8 mouse cellular contexts compared by ENCODE assay signal in genomic region chr8:104343957-104344356, GRCm38 (mm10). TPM values are rescaled to one million over a fixed set of nuclear protein-coding genes. Genes with fewer than 3 reads are reported as not detected.
DNase-seq lines count a peak whose midpoint lies in the region; ATAC-seq and TF ChIP-seq lines count a peak whose summit lies in the region.

No protein-coding gene starts in this region.

- H3K9me3 ChIP-seq in intestine, postnatal 0 days (ENCODE audit: control insufficient read depth) = no peaks in the 10 kb centered on the region
- no peaks in the 10 kb centered on the region for H3K9me3 ChIP-seq in midbrain, embryonic 11.5 days (ENCODE audit: control insufficient read depth, low read length)

- no peaks in the 10 kb centered on the region for H3K27me3 ChIP-seq in intestine, postnatal 0 days (replicated peaks; ENCODE audit: control insufficient read depth, insufficient read depth, low read length)
- no peaks in the 10 kb centered on the region for H3K27me3 ChIP-seq in midbrain, embryonic 11.5 days (ENCODE audit: control insufficient read depth, insufficient read depth, low read length)

- peaks cover 11% of the 10 kb centered on the region for H3K36me3 ChIP-seq in intestine, postnatal 0 days (ENCODE audit: control insufficient read depth, insufficient read depth)
- H3K36me3 ChIP-seq in midbrain, embryonic 11.5 days (ENCODE audit: control insufficient read depth, insufficient read depth, low read length) = no peaks in the 10 kb centered on the region

- WGBS in intestine, postnatal 0 days = 9% methylated on average over 7 of the region's 7 CpGs
- WGBS in midbrain, embryonic 11.5 days = 10% methylated on average over 7 of the region's 7 CpGs

- peak; percentile 98 for TF ChIP-seq CTCF in intestine, postnatal 0 days (IDR thresholded peaks at IDR 0.05; ENCODE audit: low read depth)

- DNase-seq in adrenal gland, adult 2 months = peak; percentile 87
- DNase-seq in embryo, embryonic 10.5 days (ENCODE audit: low spot score) = peak; percentile 92
- peak; percentile 76 for DNase-seq in gastrocnemius, postnatal 25 days
- DNase-seq in left cerebral cortex, postnatal 25 days (ENCODE audit: low spot score in 2 of 2) = peak; percentile 86 to 87
- peak; percentile 98 for DNase-seq in midbrain, embryonic 11.5 days (ENCODE audit: low spot score, missing footprints)
- DNase-seq in right cerebral cortex, postnatal 4 days = peak; percentile 90
- DNase-seq in yolk sac, embryonic 10.5 days (ENCODE audit: low spot score) = peak; percentile 75

- H3K4me3 ChIP-seq in intestine, postnatal 0 days (ENCODE audit: low read depth, low read length) = no peak overlapping the region
- H3K4me3 ChIP-seq in midbrain, embryonic 11.5 days (ENCODE audit: low read depth, low read length) = no peak overlapping the region

- no peak overlapping the region for H3K9ac ChIP-seq in intestine, postnatal 0 days (ENCODE audit: low read depth, low read length)
- H3K9ac ChIP-seq in midbrain, embryonic 11.5 days (ENCODE audit: low read length) = no peak overlapping the region

- peak; percentile 59 for ATAC-seq in intestine, postnatal 0 days
- peak; percentile 31 for ATAC-seq in midbrain, embryonic 11.5 days (ENCODE audit: low FRiP score)

- H3K27ac ChIP-seq in intestine, postnatal 0 days (ENCODE audit: low read depth, low read length) = no peak overlapping the region
- H3K27ac ChIP-seq in midbrain, embryonic 11.5 days (ENCODE audit: low read depth, low read length) = no peak overlapping the region

- 0 out of 2 replicates have a peak, but pooled peaks cover 3% of the 10 kb centered on the region for H3K4me1 ChIP-seq in intestine, postnatal 0 days (replicated peaks; ENCODE audit: control insufficient read depth, insufficient read depth, low read length)
- H3K4me1 ChIP-seq in midbrain, embryonic 11.5 days (ENCODE audit: control insufficient read depth, insufficient read depth, low read length) = no peaks in the 10 kb centered on the region; the same call in 1 of the 2 replicates

- H3K4me2 ChIP-seq in intestine, postnatal 0 days (replicated peaks; ENCODE audit: low read depth) = no peak overlapping the region
- no peak overlapping the region for H3K4me2 ChIP-seq in midbrain, embryonic 11.5 days

- intact Hi-C loops in left cerebral cortex, postnatal 25 days (cut with DNase I) = loop anchor here (1.0 to 5.0 kb wide), 3 partner anchors 98 to 227 kb away; partner anchors contain the start of gene Terb1

RNA-seq across cellular contexts. Expression of gene Cmtm3, which starts 4.7 kb away (rescaled TPM):
- 100 to 1,000 TPM in 1 of 2 experiments, 10 to 100 TPM in 1; 56.9 to 110 TPM for total RNA-seq in adrenal gland, adult 2 months (2021)
- polyA plus RNA-seq in adrenal gland, adult 2 months (2012; rRNA removed) = 336 and 405 TPM in 2 replicates
- 10 to 100 TPM in 1 of 2 experiments, 1 to 10 TPM in 1; 8.5 to 10.3 TPM for total RNA-seq in gastrocnemius, postnatal 25 days (2021)
- 40.3 and 40.5 TPM in 2 replicates for polyA plus RNA-seq in intestine, postnatal 0 days (2015; fragmentation: Nextera tagmentation; extraction: Ambion mirVana)
- 10 to 100 TPM in 1 of 2 experiments, 1 to 10 TPM in 1; 9.3 to 12.2 TPM for total RNA-seq in left cerebral cortex, postnatal 25 days (2021)
- 70.3 and 74.3 TPM in 2 replicates for polyA plus RNA-seq in midbrain, embryonic 11.5 days (2014; fragmentation: Nextera tagmentation; extraction: Ambion mirVana)

RNA-seq across cellular contexts. Expression of gene Cmtm2b, which starts 21.9 kb away (rescaled TPM):
- total RNA-seq in adrenal gland, adult 2 months (2021) = not detected
- not detected in 2 replicates for polyA plus RNA-seq in adrenal gland, adult 2 months (2012; rRNA removed)
- total RNA-seq in gastrocnemius, postnatal 25 days (2021) = not detected
- polyA plus RNA-seq in intestine, postnatal 0 days (2015; fragmentation: Nextera tagmentation; extraction: Ambion mirVana) = not detected in 2 replicates
- total RNA-seq in left cerebral cortex, postnatal 25 days (2021) = not detected
- not detected in 2 replicates for polyA plus RNA-seq in midbrain, embryonic 11.5 days (2014; fragmentation: Nextera tagmentation; extraction: Ambion mirVana)

RNA-seq across cellular contexts. Expression of gene Gm11020, which starts 22.6 kb away (rescaled TPM):
- not detected for total RNA-seq in adrenal gland, adult 2 months (2021)
- polyA plus RNA-seq in adrenal gland, adult 2 months (2012; rRNA removed) = not detected in 2 replicates
- not detected for total RNA-seq in gastrocnemius, postnatal 25 days (2021)
- not detected in 2 replicates for polyA plus RNA-seq in intestine, postnatal 0 days (2015; fragmentation: Nextera tagmentation; extraction: Ambion mirVana)
- not detected for total RNA-seq in left cerebral cortex, postnatal 25 days (2021)
- not detected in 2 replicates for polyA plus RNA-seq in midbrain, embryonic 11.5 days (2014; fragmentation: Nextera tagmentation; extraction: Ambion mirVana)

RNA-seq across cellular contexts. Expression of gene Cmtm1, which starts 34.0 kb away (rescaled TPM):
- under 1 TPM in 1 of 2 experiments, not detected in 1; 0.29 TPM for total RNA-seq in adrenal gland, adult 2 months (2021)
- polyA plus RNA-seq in adrenal gland, adult 2 months (2012; rRNA removed) = 0.09 TPM in 1 of 2 replicates, not detected in the other
- total RNA-seq in gastrocnemius, postnatal 25 days (2021) = not detected
- not detected in 2 replicates for polyA plus RNA-seq in intestine, postnatal 0 days (2015; fragmentation: Nextera tagmentation; extraction: Ambion mirVana)
- not detected for total RNA-seq in left cerebral cortex, postnatal 25 days (2021)
- not detected in 2 replicates for polyA plus RNA-seq in midbrain, embryonic 11.5 days (2014; fragmentation: Nextera tagmentation; extraction: Ambion mirVana)

RNA-seq across cellular contexts. Expression of gene Gm45711, which starts 34.1 kb away (rescaled TPM):
- under 1 TPM in 1 of 2 experiments, not detected in 1; 0.23 TPM for total RNA-seq in adrenal gland, adult 2 months (2021)
- 0.12 and 0.52 TPM in 2 replicates for polyA plus RNA-seq in adrenal gland, adult 2 months (2012; rRNA removed)
- not detected for total RNA-seq in gastrocnemius, postnatal 25 days (2021)
- not detected in 2 replicates for polyA plus RNA-seq in intestine, postnatal 0 days (2015; fragmentation: Nextera tagmentation; extraction: Ambion mirVana)
- not detected for total RNA-seq in left cerebral cortex, postnatal 25 days (2021)
- not detected in 2 replicates for polyA plus RNA-seq in midbrain, embryonic 11.5 days (2014; fragmentation: Nextera tagmentation; extraction: Ambion mirVana)

Comparison
In these comparisons a context has a peak if more than half of its experiments do, and no peak if none do; other contexts are left out.
1. RNA of gene Cmtm3, which starts 4.7 kb away (total RNA-seq): 56.9 to 110 TPM in adrenal gland, adult 2 months; 9.3 to 12.2 TPM in left cerebral cortex, postnatal 25 days and 8.5 to 10.3 TPM in gastrocnemius, postnatal 25 days; every median in the first group is over 4 times any median in the second.
2. Peak in every context shown above with its lines, with median percentiles within 50 percentile points of each other: DNase-seq.